Mouse (Mus musculus) C2C12 (cell line): ENCODE results near the gene Eef1g.

ENCODE experiments used
- CEBPB ChIP-seq: IDR thresholded peaks from one replicate; pipeline ENCODE4 v1.6.1; 2011; ENCODE audit warnings: low read depth, mild to moderate bottlenecking, control low read depth, moderate library complexity
- CTCF ChIP-seq: IDR thresholded peaks from one replicate; pipeline ENCODE4 v1.5.1; 2011; ENCODE audit not compliant: control insufficient read depth, insufficient read depth, insufficient read length
- FOSL1 ChIP-seq: IDR thresholded peaks from one replicate; pipeline ENCODE4 v1.8.0; 2011; ENCODE audit warnings: mild to moderate bottlenecking, low read length; ENCODE audit not compliant: poor library complexity, insufficient read depth, severe bottlenecking
- MAX ChIP-seq: IDR thresholded peaks from one replicate; pipeline ENCODE4 v1.6.1; 2011; ENCODE audit warnings: mild to moderate bottlenecking, control low read depth
- MYOD1 ChIP-seq: IDR thresholded peaks from one replicate; pipeline ENCODE4 v1.6.1; 2011; ENCODE audit warnings: low read depth; ENCODE audit not compliant: control insufficient read depth, insufficient read length
- USF1 ChIP-seq: IDR thresholded peaks from one replicate; pipeline ENCODE4 v1.6.1; 2011; ENCODE audit warnings: low read depth, mild to moderate bottlenecking, control low read depth, moderate library complexity

- TF ChIP-seq CTCF (no peak), MAX (no peak), CEBPB (no peak), USF1 (no peak), MYOD1 (no peak), FOSL1 (no peak)
Measured at GRCm38 (mm10) chr19:8980771-8981170, 13.9 kb downstream of the Eef1g start.
